Mouse (Mus musculus): ENCODE results near the gene Ncdn. TPM values are rescaled to one million over a fixed set of nuclear protein-coding genes. Genes with fewer than 3 reads are reported as not detected.

The Ncdn gene
- polyA plus RNA-seq (2014; fragmentation: Illumina TruSeq; extraction: RNeasy Lipid Tissue Mini Kit (QIAGEN cat#74804); ENCODE audit: insufficient read depth, low read depth, low replicate concordance), result 8.6 TPM

GRCm38 (mm10) chr4:126753268-126754230 is at the start of gene Ncdn, which contains the start of gene AU040320:
TSS of gene Ncdn (minus strand) at chr4:126753438.
TSS of gene AU040320 (plus strand) at chr4:126753544.

GRCm38 (mm10) chr4:126736001-126736414 is 17.2 kb downstream of the Ncdn start, which contains the start of gene Tfap2e:
TSS of gene Tfap2e (minus strand) at chr4:126736240.

Other genes starting within 250 kb of the Ncdn start
- 3.3 TPM for gene Ago4, start 220.0 kb downstream of the Ncdn start, polyA plus RNA-seq (2014; fragmentation: Illumina TruSeq; extraction: RNeasy Lipid Tissue Mini Kit (QIAGEN cat#74804); ENCODE audit: insufficient read depth, low read depth, low replicate concordance)
- 0.30 TPM for gene Clspn, start 196.5 kb downstream of the Ncdn start, polyA plus RNA-seq (2014; fragmentation: Illumina TruSeq; extraction: RNeasy Lipid Tissue Mini Kit (QIAGEN cat#74804); ENCODE audit: insufficient read depth, low read depth, low replicate concordance)
- gene 5730409E04Rik, start 143.6 kb downstream of the Ncdn start, polyA plus RNA-seq (2014; fragmentation: Illumina TruSeq; extraction: RNeasy Lipid Tissue Mini Kit (QIAGEN cat#74804); ENCODE audit: insufficient read depth, low read depth, low replicate concordance), result 11.2 TPM
- 133 TPM for gene Psmb2, start 75.8 kb downstream of the Ncdn start, polyA plus RNA-seq (2014; fragmentation: Illumina TruSeq; extraction: RNeasy Lipid Tissue Mini Kit (QIAGEN cat#74804); ENCODE audit: insufficient read depth, low read depth, low replicate concordance)
- not detected for gene Tfap2e, start 17.2 kb downstream of the Ncdn start, polyA plus RNA-seq (2014; fragmentation: Illumina TruSeq; extraction: RNeasy Lipid Tissue Mini Kit (QIAGEN cat#74804); ENCODE audit: insufficient read depth, low read depth, low replicate concordance)
- 12.1 TPM for gene AU040320, start 106 bp upstream of the Ncdn start, polyA plus RNA-seq (2014; fragmentation: Illumina TruSeq; extraction: RNeasy Lipid Tissue Mini Kit (QIAGEN cat#74804); ENCODE audit: insufficient read depth, low read depth, low replicate concordance)
- 5.0 TPM for gene Zmym4, start 214.7 kb upstream of the Ncdn start, polyA plus RNA-seq (2014; fragmentation: Illumina TruSeq; extraction: RNeasy Lipid Tissue Mini Kit (QIAGEN cat#74804); ENCODE audit: insufficient read depth, low read depth, low replicate concordance)